Mouse (Mus musculus) neural tube, embryonic 15.5 days (tissue): ENCODE measurements at regions not wholly inside any gene's neighbourhood (a gene's known extent, or its start where the extent isn't known, plus 50 kb on each side); places are given as distances from the start of the nearest gene placed in this dataset.

ENCODE experiments used
- ATAC-seq: fragments of 200-750 bp; cut with Nextera tagmentation; 2 replicates; pipeline ENCODE4 v1.8.0; 2017; ENCODE audit warnings: mild to moderate bottlenecking, moderate TSS enrichment, moderate library complexity; ENCODE audit not compliant: low FRiP score
- H3K27ac ChIP-seq: fragments of 300-500 bp; sonication (generic); replicated peaks from 2 replicates; pipeline ENCODE4 v1.5.1; 2015; ENCODE audit warnings: mild to moderate bottlenecking, inconsistent platforms
- H3K27me3 ChIP-seq: fragments of 300-500 bp; sonication (generic); replicated peaks from 2 replicates; pipeline ENCODE4 v1.6.1; 2015; ENCODE audit warnings: inconsistent platforms
- H3K36me3 ChIP-seq: fragments of 300-500 bp; sonication (generic); 2 replicates; pipeline ENCODE4 v1.6.1; 2015; ENCODE audit warnings: inconsistent platforms
- H3K4me1 ChIP-seq: fragments of 300-500 bp; sonication (generic); 2 replicates; pipeline ENCODE4 v1.6.1; 2015; ENCODE audit warnings: inconsistent platforms
- H3K4me2 ChIP-seq: fragments of 300-500 bp; sonication (generic); 2 replicates; pipeline ENCODE4 v1.6.1; 2015; ENCODE audit warnings: inconsistent platforms, mild to moderate bottlenecking, moderate library complexity
- H3K4me3 ChIP-seq: fragments of 300-500 bp; sonication (generic); replicated peaks from 2 replicates; pipeline ENCODE4 v1.5.1; 2015; ENCODE audit warnings: mild to moderate bottlenecking, inconsistent platforms
- H3K9ac ChIP-seq: fragments of 300-500 bp; sonication (generic); replicated peaks from 2 replicates; pipeline ENCODE4 v1.6.1; 2015; ENCODE audit warnings: mild to moderate bottlenecking, inconsistent platforms
- H3K9me3 ChIP-seq: fragments of 300-500 bp; sonication (generic); replicated peaks from 2 replicates; pipeline ENCODE4 v1.6.1; 2016; ENCODE audit warnings: inconsistent platforms
- WGBS: fragments of 180-500 bp; shearing (Covaris S2); methylation state at CpG from one replicate; pipeline ENCODE4 v1.1.7; 2015; ENCODE audit warnings: mixed read lengths; 5-methylcytosine and 5-hydroxymethylcytosine counted together

DNA sequence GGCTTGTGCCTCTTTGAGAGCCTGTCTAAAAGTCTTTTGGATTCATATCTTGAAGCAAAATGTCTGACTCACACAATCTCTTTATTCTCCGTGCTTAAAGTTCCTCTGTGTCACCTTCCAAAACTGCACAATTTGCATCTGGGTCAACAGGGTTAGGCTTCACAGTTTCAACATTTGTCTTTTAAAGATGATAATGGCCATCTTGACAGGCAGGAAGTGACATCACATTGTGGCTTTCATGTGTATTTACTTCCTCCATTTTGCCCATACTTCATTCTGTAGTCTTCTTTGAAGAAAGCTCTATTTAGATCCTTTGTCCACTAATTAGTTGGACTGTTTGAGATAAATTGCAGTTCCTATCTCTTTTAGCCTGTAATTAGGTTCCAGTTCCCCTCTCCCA is 135.1 kb downstream of the Ndufa10 start:
- 94% methylated on average over 1 of the region's 1 CpGs for WGBS
- Histone ChIP-seq H3K27ac (no peak overlapping the region), H3K9ac (no peak overlapping the region), H3K4me2 (no peak overlapping the region), H3K4me3 (no peak overlapping the region), H3K4me1 (no peaks in the 10 kb centered on the region; the same call in 1 of the 2 replicates), H3K36me3 (no peaks in the 10 kb centered on the region), H3K27me3 (no peaks in the 10 kb centered on the region), H3K9me3 (no peaks in the 10 kb centered on the region)
- no peak for ATAC-seq

DNA sequence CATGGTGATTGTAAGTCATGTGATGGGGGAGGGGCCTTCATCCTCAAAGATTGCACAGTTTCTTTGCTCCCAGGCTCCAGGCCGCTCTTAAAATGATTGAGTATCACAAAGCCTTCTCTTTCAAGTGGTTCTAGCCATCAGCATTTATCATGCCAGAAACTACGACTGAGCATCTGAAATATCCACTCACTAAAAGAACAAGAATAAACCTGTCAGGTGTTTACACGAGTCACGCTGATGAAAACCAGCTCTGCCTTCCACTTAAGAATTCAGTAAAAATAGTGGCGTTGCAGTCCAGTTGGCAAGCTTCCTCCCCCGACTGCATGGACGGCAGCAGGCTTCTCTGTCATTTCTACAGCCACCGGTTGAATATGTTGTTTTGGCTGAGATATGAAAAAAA is 136.2 kb downstream of the Ndufa10 start:
- H3K27me3 ChIP-seq, result no peaks in the 10 kb centered on the region
- ATAC-seq, result no peak
- H3K9ac ChIP-seq, result no peak overlapping the region
- no peaks in the 10 kb centered on the region for H3K36me3 ChIP-seq
- no peaks in the 10 kb centered on the region for H3K9me3 ChIP-seq
- no peak overlapping the region for H3K27ac ChIP-seq
- WGBS, result 72% methylated on average over 8 of the region's 8 CpGs
- no peak overlapping the region for H3K4me3 ChIP-seq
- H3K4me1 ChIP-seq, result no peaks in the 10 kb centered on the region; the same call in 1 of the 2 replicates
- no peak overlapping the region for H3K4me2 ChIP-seq

DNA sequence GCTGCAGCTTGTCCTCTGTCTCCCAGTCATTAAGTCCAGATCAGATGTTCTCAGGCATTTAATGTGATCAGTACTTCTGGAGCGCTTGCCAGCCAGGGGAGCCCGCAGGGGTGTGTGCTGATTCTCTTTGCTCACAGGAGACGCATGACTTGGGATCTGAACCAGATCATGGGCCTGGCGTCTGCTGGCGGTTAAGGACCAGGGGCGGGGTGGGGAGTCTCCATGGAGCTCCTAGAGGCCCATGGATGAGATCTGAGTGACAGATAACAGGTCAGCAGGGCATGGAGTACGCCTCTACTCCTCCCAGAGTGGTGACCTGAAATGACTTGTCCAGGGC is 136.7 kb upstream of the Hdac4 start:
- H3K4me3 ChIP-seq, result no peak overlapping the region
- no peak overlapping the region for H3K4me2 ChIP-seq
- WGBS, result 81% methylated on average over 7 of the region's 7 CpGs
- no peaks in the 10 kb centered on the region for H3K9me3 ChIP-seq
- no peak for ATAC-seq
- no peaks in the 10 kb centered on the region for H3K27me3 ChIP-seq
- H3K36me3 ChIP-seq, result no peaks in the 10 kb centered on the region
- H3K9ac ChIP-seq, result no peak overlapping the region
- H3K27ac ChIP-seq, result no peak overlapping the region
- no peaks in the 10 kb centered on the region; the same call in 1 of the 2 replicates for H3K4me1 ChIP-seq

DNA sequence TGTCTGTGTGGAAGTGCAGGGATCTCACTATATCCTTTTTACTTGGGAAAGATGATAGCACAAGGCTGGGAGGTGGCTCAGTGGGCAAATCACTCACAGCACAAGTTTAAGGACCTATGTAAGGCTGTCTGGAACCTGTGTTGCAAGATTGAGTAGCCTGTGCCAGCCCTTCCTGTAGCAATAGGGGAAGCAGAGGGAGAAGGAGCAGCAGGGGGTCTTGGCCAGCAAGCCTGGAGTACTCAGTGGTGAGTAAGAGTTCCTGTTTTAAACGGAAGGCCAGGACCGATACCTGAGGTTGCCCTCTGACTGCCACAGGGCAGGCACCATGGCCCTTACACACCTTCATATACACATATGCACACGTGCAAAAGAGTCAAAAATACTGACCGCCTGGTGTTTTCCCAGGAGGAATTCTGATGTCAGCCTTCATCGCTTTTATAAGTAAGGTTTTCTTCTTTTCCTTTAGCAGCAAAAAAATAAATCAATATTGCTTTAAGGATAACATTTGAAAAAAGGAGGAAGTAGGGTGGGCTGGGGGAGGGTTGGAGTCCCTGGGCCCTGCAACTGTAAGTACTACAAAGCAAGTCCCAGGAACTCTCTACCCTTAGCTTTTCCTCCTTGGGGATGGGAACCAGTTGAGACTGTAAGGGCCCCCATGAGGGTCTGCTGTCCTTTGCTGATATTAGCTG is 136.2 kb upstream of the Hdac4 start:
- H3K9me3 ChIP-seq, result no peaks in the 10 kb centered on the region
- no peak overlapping the region for H3K4me3 ChIP-seq
- 86% methylated on average over 5 of the region's 5 CpGs for WGBS
- no peak for ATAC-seq
- no peaks in the 10 kb centered on the region; the same call in 1 of the 2 replicates for H3K4me1 ChIP-seq
- H3K9ac ChIP-seq, result no peak overlapping the region
- no peaks in the 10 kb centered on the region for H3K36me3 ChIP-seq
- no peaks in the 10 kb centered on the region for H3K27me3 ChIP-seq
- H3K4me2 ChIP-seq, result no peak overlapping the region
- no peak overlapping the region for H3K27ac ChIP-seq

DNA sequence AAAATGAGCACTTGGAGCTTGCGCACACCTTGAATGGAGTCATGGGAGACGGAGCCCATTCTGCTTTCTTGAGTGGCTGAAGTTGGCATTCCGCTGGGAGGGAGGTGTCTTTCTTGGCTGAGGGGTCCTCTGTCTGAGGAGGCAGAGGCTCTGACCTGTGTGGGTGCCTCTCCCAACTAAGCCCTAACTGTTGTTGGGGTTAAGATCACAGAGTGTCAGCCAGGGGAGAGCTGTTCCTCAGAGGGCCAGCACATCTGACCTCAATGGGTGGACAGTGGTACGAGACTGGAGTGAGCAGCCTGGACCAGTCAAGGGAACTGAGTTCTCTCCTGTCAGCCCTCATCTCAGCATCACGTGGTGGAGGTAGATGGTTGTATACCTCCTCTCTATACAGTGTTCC is 134.7 kb upstream of the Hdac4 start:
- Histone ChIP-seq H3K4me2 (no peak overlapping the region), H3K4me1 (no peaks in the 10 kb centered on the region; the same call in 1 of the 2 replicates), H3K27ac (no peak overlapping the region), H3K9ac (no peak overlapping the region), H3K27me3 (no peaks in the 10 kb centered on the region), H3K4me3 (no peak overlapping the region), H3K36me3 (no peaks in the 10 kb centered on the region), H3K9me3 (no peaks in the 10 kb centered on the region)
- WGBS, result 83% methylated on average over 5 of the region's 5 CpGs
- no peak for ATAC-seq

DNA sequence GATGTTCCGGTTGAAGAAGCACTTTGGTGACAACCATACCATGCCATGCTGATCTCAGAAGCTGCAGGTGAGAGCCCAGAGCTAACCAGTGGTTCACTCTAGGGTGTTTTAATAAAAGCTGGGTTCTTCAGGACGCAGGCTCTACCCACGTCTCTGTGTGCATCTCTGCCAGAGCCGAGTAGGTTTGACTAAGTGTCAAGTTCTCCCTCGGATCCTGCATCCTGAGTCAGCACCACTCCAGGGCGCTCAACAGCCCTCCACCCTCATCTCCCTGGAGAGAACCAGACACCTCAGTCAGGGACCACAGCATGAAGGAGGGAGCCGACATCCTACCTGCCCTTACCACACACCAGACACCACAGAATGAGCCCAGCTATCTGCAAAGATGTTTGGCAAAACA is 134.0 kb upstream of the Hdac4 start:
- H3K4me2 ChIP-seq, result no peak overlapping the region
- no peak overlapping the region for H3K9ac ChIP-seq
- ATAC-seq, result no peak
- H3K36me3 ChIP-seq, result no peaks in the 10 kb centered on the region
- no peak overlapping the region for H3K4me3 ChIP-seq
- no peaks in the 10 kb centered on the region for H3K9me3 ChIP-seq
- no peaks in the 10 kb centered on the region; the same call in 1 of the 2 replicates for H3K4me1 ChIP-seq
- H3K27ac ChIP-seq, result no peak overlapping the region
- no peaks in the 10 kb centered on the region for H3K27me3 ChIP-seq
- 81% methylated on average over 7 of the region's 7 CpGs for WGBS

DNA sequence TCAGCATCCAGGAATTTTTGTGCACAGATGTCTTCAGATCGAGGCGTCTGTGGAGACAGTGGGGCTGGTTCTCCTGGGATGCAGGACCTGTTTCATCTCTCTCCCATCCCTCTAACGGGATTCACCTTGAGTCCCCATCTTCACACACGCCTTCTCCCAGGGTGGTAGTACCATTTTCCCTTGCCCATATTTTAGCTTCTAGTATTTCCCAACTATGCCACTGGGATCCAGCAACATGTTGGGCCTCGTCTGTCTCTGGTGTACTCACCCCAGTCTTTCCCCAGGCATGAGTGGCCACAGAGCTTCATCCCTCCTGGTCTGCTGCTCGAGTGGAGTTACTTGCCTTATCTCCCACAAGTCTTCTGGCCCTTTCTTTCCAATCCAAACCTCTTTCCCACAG is 131.6 kb upstream of the Hdac4 start:
- Histone ChIP-seq H3K27me3 (no peaks in the 10 kb centered on the region), H3K4me2 (no peak overlapping the region), H3K36me3 (no peaks in the 10 kb centered on the region), H3K4me1 (no peaks in the 10 kb centered on the region; the same call in 1 of the 2 replicates), H3K9ac (no peak overlapping the region), H3K9me3 (no peaks in the 10 kb centered on the region), H3K4me3 (no peak overlapping the region), H3K27ac (no peak overlapping the region)
- no peak for ATAC-seq
- WGBS, result 91% methylated on average over 6 of the region's 6 CpGs

DNA sequence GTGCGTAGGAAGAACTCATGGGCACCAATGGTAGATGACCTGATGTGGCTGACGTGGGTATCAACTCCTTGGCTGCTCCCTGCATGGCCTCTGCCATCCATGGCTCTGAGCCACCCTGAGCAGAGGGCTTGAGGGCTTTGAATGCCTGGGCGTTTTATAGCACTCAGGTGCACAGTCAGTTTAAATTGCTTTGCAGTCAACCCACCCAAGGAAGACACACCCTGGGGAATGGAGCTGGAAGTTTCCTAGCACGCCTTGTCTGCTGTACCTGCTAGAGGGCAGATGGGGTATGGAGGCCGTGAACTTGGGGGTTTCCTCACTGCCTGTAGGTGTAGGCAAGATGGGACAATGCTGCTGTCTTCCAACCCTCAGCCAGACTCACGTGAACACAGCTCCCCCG is 129.8 kb upstream of the Hdac4 start:
- WGBS, result 84% methylated on average over 7 of the region's 7 CpGs
- no peak overlapping the region for H3K4me3 ChIP-seq
- ATAC-seq, result no peak
- no peaks in the 10 kb centered on the region for H3K9me3 ChIP-seq
- no peak overlapping the region for H3K9ac ChIP-seq
- no peak overlapping the region for H3K4me2 ChIP-seq
- no peaks in the 10 kb centered on the region for H3K27me3 ChIP-seq
- H3K4me1 ChIP-seq, result no peaks in the 10 kb centered on the region
- H3K36me3 ChIP-seq, result no peaks in the 10 kb centered on the region
- H3K27ac ChIP-seq, result no peak overlapping the region

DNA sequence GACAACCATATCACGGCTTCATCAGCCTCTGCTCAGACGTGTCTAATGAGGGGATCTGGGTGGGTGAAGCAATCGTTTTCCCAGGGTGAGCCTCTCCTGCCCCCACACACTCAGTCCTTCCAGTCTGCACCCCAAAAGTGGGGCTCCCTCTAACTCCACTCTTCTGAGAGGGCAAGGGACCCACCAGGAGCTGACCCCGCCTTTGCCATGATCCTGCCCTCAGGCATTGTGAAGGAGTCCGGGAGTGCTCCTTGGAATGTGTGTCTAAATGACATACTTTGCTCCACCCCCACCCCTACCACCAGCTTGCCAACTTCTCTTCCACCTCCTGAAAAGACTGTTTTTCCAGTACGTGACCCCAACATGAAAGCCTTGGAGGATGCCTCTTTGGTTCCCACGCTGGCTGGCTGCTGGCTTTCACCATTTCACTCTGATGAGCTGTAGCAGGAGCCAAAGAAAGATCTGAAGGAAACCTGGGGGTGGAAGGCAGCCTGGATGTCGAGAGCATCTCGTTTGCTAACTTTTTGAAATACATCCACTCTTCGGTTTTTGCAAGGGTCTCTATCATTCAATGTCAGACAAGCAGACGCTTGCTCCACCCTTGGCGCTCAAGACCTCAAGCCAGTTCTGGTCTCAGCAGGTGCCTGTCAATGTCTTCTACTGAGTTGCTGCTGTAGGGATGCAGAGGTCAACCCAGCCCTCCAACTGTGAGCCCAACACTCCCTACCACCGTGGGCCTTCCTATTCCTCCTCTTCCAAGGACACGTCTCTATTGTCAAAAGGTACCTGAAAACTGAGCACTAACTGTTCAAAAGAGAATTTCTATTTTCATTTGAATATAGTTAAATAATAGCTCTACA is 128.8 kb upstream of the Hdac4 start:
- no peak overlapping the region for H3K27ac ChIP-seq
- 60% methylated on average over 14 of the region's 14 CpGs for WGBS
- ATAC-seq, result no peak

DNA sequence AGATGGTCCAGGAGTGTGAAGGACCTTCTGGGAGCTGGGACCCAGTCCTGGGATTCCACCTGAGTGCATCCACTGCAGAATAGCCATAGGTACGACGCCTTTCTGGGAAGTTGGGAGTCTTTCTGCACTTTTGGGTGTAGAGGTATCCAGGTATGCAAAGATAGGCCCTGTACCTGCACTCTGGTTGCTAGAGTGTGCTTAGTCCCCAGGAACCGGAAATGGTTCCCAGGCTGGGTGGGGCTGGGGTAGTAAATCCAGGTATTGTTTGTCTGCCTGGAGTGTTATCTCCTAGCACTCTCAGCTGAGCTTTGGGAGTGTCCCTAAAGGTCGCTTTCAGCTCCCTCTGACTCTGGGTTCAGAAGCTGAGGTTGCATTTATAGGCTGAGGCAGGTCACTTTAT is 121.6 kb upstream of the Hdac4 start:
- no peak overlapping the region for H3K9ac ChIP-seq
- no peaks in the 10 kb centered on the region for H3K9me3 ChIP-seq
- 89% methylated on average over 4 of the region's 4 CpGs for whole genome bisulfite sequencing
- H3K4me1 ChIP-seq, result peaks cover 25% of the 10 kb centered on the region
- H3K36me3 ChIP-seq, result no peaks in the 10 kb centered on the region
- H3K27me3 ChIP-seq, result peaks cover 3% of the 10 kb centered on the region; the same call in 1 of the 2 replicates
- H3K4me2 ChIP-seq, result no peak overlapping the region
- ATAC-seq, result no peak
- no peak overlapping the region for H3K4me3 ChIP-seq
- no peak overlapping the region for H3K27ac ChIP-seq

More for the DNA sequence above, 128.8 kb upstream of the Hdac4 start:
- no peaks in the 10 kb centered on the region for H3K27me3 ChIP-seq
- H3K9me3 ChIP-seq, result no peaks in the 10 kb centered on the region
- H3K36me3 ChIP-seq, result no peaks in the 10 kb centered on the region
- no peak overlapping the region for H3K4me2 ChIP-seq
- H3K9ac ChIP-seq, result no peak overlapping the region
- no peaks in the 10 kb centered on the region for H3K4me1 ChIP-seq
- H3K4me3 ChIP-seq, result no peak overlapping the region

DNA sequence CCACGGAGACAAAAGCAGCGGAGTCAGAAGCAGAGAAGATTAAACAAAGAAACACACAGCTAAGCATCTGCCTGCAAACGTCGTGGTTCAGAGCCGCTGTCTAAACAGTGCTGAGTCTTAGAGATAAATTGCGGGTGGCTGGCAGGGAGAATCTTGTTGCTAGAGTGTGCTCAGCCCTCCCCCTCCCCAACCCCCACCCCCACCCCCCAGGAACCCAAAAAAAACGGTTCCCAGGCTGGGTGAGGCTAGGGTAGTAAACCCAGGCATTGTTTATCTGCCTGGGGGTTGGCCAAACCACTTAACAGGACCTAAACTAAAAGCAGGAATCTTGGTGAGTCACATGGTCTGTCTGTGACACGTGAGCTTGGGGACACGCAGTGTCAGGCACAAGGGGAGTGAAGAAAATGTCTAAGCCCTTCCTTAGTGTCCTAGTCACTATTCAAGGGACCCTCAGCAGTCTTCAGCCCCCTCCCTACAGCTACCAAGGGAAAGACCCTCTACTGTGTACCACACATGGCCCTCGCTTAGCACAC is 120.8 kb upstream of the Hdac4 start:
- H3K4me3 ChIP-seq, result no peak overlapping the region
- peaks cover 25% of the 10 kb centered on the region for H3K4me1 ChIP-seq
- H3K9ac ChIP-seq, result no peak overlapping the region
- no peaks in the 10 kb centered on the region for H3K9me3 ChIP-seq
- no peaks in the 10 kb centered on the region for H3K36me3 ChIP-seq
- H3K27ac ChIP-seq, result peak overlapping the region; percentile 46; the same call in 1 of the 2 replicates
- H3K27me3 ChIP-seq, result peaks cover 3% of the 10 kb centered on the region; the same call in 1 of the 2 replicates
- ATAC-seq, result peak; percentile 57
- peak overlapping the region; percentile 34 for H3K4me2 ChIP-seq
- 15% methylated on average over 10 of the region's 10 CpGs for WGBS
